In the genomic region with DNA sequence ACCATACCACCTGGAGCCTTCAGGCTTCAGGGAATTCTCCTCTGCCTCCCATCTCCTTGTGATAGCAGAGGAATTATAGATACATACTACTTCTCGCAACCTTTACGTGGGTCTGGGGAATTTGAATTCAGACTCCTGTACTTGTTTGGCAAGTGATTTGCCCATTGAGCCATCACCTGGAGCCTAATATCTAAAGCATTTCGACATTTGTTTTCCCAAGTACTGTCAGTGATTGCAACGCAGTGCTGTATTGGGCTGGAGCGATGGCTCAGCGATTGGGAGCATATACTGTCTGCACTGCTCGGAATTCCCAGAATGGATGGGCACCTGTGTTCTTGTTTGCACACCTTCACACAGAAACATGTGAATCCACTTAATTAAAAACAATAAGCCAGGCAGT, we compare ENCODE assay signal across 23 mouse cellular contexts.
DNase-seq lines count a peak whose midpoint lies in the region; ATAC-seq and TF ChIP-seq lines count a peak whose summit lies in the region.
"Had no signal": no experiment of that assay in that cellular context is flagged by ENCODE, and none has a peak within 500 bp of the region (broad histone marks: within the 10 kb centered on the region; RNA-seq: fewer than 3 reads in every experiment).

No protein-coding gene starts in this region.

- H3K4me2 ChIP-seq in heart, embryonic 12.5 days: no peak overlapping the region
- H3K4me2 ChIP-seq in midbrain, postnatal 0 days (ENCODE audit: low read depth, low read length, poor library complexity, severe bottlenecking): no peak overlapping the region
- no peak overlapping the region for H3K4me2 ChIP-seq in midbrain, embryonic 16.5 days (ENCODE audit: low read length)
- H3K4me2 ChIP-seq: embryonic facial prominence, embryonic 13.5 days; embryonic facial prominence, embryonic 15.5 days; forebrain, embryonic 13.5 days; forebrain, embryonic 15.5 days had no signal

- no peak for TF ChIP-seq POLR2A in cerebellum, adult 2 months (IDR thresholded peaks at IDR 0.05; ENCODE audit: borderline replicate concordance, insufficient read depth, low read length)

- H3K36me3 ChIP-seq in heart, embryonic 12.5 days: no peaks in the 10 kb centered on the region
- H3K36me3 ChIP-seq in midbrain, postnatal 0 days (ENCODE audit: insufficient read depth, low read length): no peaks in the 10 kb centered on the region
- H3K36me3 ChIP-seq in midbrain, embryonic 16.5 days (ENCODE audit: control insufficient read depth, insufficient read depth, low read length): no peaks in the 10 kb centered on the region
- peaks cover 11% of the 10 kb centered on the region; the same call in 1 of the 2 replicates for H3K36me3 ChIP-seq in ES-E14 (ENCODE audit: control insufficient read depth, insufficient read depth, low read length, poor library complexity, severe bottlenecking)
- H3K36me3 ChIP-seq: embryonic facial prominence, embryonic 13.5 days; embryonic facial prominence, embryonic 15.5 days; forebrain, embryonic 15.5 days had no signal

- H3K27me3 ChIP-seq in heart, embryonic 12.5 days (replicated peaks): no peaks in the 10 kb centered on the region
- no peaks in the 10 kb centered on the region for H3K27me3 ChIP-seq in midbrain, postnatal 0 days (ENCODE audit: insufficient read depth, low read length)
- H3K27me3 ChIP-seq in midbrain, embryonic 16.5 days (ENCODE audit: control insufficient read depth, insufficient read depth, low read depth, low read length): no peaks in the 10 kb centered on the region
- H3K27me3 ChIP-seq in cerebellum, adult 2 months (ENCODE audit: control insufficient read depth, insufficient read depth, low read length): no peaks in the 10 kb centered on the region
- H3K27me3 ChIP-seq: CH12.LX; embryonic facial prominence, embryonic 13.5 days; embryonic facial prominence, embryonic 15.5 days; forebrain, embryonic 13.5 days; forebrain, embryonic 15.5 days had no signal

- no peak overlapping the region for H3K27ac ChIP-seq in heart, embryonic 12.5 days (ENCODE audit: poor library complexity, severe bottlenecking)
- H3K27ac ChIP-seq in midbrain, postnatal 0 days (ENCODE audit: low read depth, low read length): no peak overlapping the region
- H3K27ac ChIP-seq in midbrain, embryonic 16.5 days (ENCODE audit: low read length): no peak overlapping the region
- H3K27ac ChIP-seq in ES-E14 (ENCODE audit: insufficient read depth, low read depth, low read length, poor library complexity, severe bottlenecking): peak overlapping the region; percentile 100
- H3K27ac ChIP-seq in cerebellum, adult 2 months (ENCODE audit: insufficient read depth, low read length): no peak overlapping the region
- H3K27ac ChIP-seq: embryonic facial prominence, embryonic 13.5 days; embryonic facial prominence, embryonic 15.5 days; forebrain, embryonic 13.5 days; forebrain, embryonic 15.5 days had no signal

- in situ Hi-C loops in ES-E14 (cut with MboI; ENCODE audit: low sequenced_read_pairs in 2 of 2, unreplicated experiment in 2 of 2): no loop called here

- H3K4me3 ChIP-seq in heart, embryonic 12.5 days: no peak overlapping the region
- no peak overlapping the region for H3K4me3 ChIP-seq in midbrain, postnatal 0 days (ENCODE audit: low read depth, low read length)
- no peak overlapping the region for H3K4me3 ChIP-seq in midbrain, embryonic 16.5 days (ENCODE audit: low read depth, low read length)
- H3K4me3 ChIP-seq in ES-E14 (ENCODE audit: insufficient read depth in 1 of 2, low read depth in 1 of 2, low read length in 2 of 2, poor library complexity in 1 of 2, severe bottlenecking in 1 of 2): peak overlapping the region; percentile 41 to 67
- no peak overlapping the region for H3K4me3 ChIP-seq in cerebellum, adult 2 months (replicated peaks; ENCODE audit: insufficient read depth, low read depth, low read length)
- H3K4me3 ChIP-seq: embryonic facial prominence, embryonic 13.5 days; embryonic facial prominence, embryonic 15.5 days; erythroblast, embryonic 14.5 days; forebrain, embryonic 13.5 days; forebrain, embryonic 15.5 days had no signal

- TF ChIP-seq CTCF in midbrain, postnatal 0 days (IDR thresholded peaks at IDR 0.05): no peak
- TF ChIP-seq CTCF in cerebellum, adult 2 months (IDR thresholded peaks at IDR 0.05; ENCODE audit: borderline replicate concordance, insufficient read depth, low read depth, low read length): no peak

- no peak for ATAC-seq in heart, embryonic 12.5 days (ENCODE audit: insufficient number of reproducible peaks, low FRiP score)
- ATAC-seq in midbrain, postnatal 0 days (ENCODE audit: low FRiP score): 0 out of 2 replicates have a peak, but pooled peaks have one; percentile 47
- no peak for ATAC-seq in midbrain, embryonic 16.5 days
- ATAC-seq: CD4-positive, CD25-positive, alpha-beta regulatory T cell, adult 4 months had no signal

- H3K9ac ChIP-seq in heart, embryonic 12.5 days: no peak overlapping the region
- H3K9ac ChIP-seq in midbrain, postnatal 0 days (replicated peaks; ENCODE audit: low read length, poor library complexity, severe bottlenecking): no peak overlapping the region
- H3K9ac ChIP-seq in midbrain, embryonic 16.5 days (ENCODE audit: low read depth, low read length): no peak overlapping the region
- peak overlapping the region; percentile 83 for H3K9ac ChIP-seq in ES-E14 (ENCODE audit: insufficient read depth, low read depth, low read length, poor library complexity, severe bottlenecking)
- H3K9ac ChIP-seq: embryonic facial prominence, embryonic 13.5 days; embryonic facial prominence, embryonic 15.5 days; forebrain, embryonic 13.5 days; forebrain, embryonic 15.5 days; forebrain, postnatal 0 days had no signal

- DNase-seq in heart, adult 11 months: peak; percentile 41
- DNase-seq in midbrain, postnatal 0 days (ENCODE audit: low spot score): no peak
- DNase-seq in ES-E14 (ENCODE audit: low read depth, low spot score): no peak
- DNase-seq in cerebellum, adult 2 months: no peak
- no peak for DNase-seq in embryo, embryonic 10 days (ENCODE audit: low spot score)
- DNase-seq: adrenal gland, adult 2 months; adrenal gland, postnatal 10 days; adrenal gland, postnatal 25 days; B cell, adult 2 months; cerebellum, adult 11 months; cerebellum, adult 18-20 months; cerebellum, adult 9-10 months; embryo, embryonic 11 days; forebrain, postnatal 0 days had no signal

- 88% methylated on average over 7 of the region's 7 CpGs for WGBS in heart, embryonic 12.5 days
- WGBS in midbrain, postnatal 0 days: 95% methylated on average over 7 of the region's 7 CpGs
- WGBS in midbrain, embryonic 16.5 days: 94% methylated on average over 7 of the region's 7 CpGs
- WGBS in cerebellum, adult 2 months: 97% methylated on average over 7 of the region's 7 CpGs

- no peaks in the 10 kb centered on the region for H3K9me3 ChIP-seq in heart, embryonic 12.5 days (replicated peaks)
- H3K9me3 ChIP-seq in midbrain, postnatal 0 days (ENCODE audit: low read length): no peaks in the 10 kb centered on the region
- H3K9me3 ChIP-seq in midbrain, embryonic 16.5 days (replicated peaks; ENCODE audit: control insufficient read depth, low read length, poor library complexity, severe bottlenecking): no peaks in the 10 kb centered on the region
- no peaks in the 10 kb centered on the region for H3K9me3 ChIP-seq in ES-E14 (ENCODE audit: control insufficient read depth, insufficient read depth, low read depth, low read length)
- H3K9me3 ChIP-seq: embryonic facial prominence, embryonic 13.5 days; embryonic facial prominence, embryonic 15.5 days; forebrain, embryonic 13.5 days; forebrain, embryonic 15.5 days had no signal

- no peaks in the 10 kb centered on the region for H3K4me1 ChIP-seq in heart, embryonic 12.5 days (replicated peaks)
- no peaks in the 10 kb centered on the region for H3K4me1 ChIP-seq in midbrain, postnatal 0 days (ENCODE audit: insufficient read depth, low read length)
- no peaks in the 10 kb centered on the region for H3K4me1 ChIP-seq in midbrain, embryonic 16.5 days (ENCODE audit: control insufficient read depth, insufficient read depth, low read length)
- peaks cover 9 to 15% of the 10 kb centered on the region in 2 experiments for H3K4me1 ChIP-seq in ES-E14 (ENCODE audit: control insufficient read depth in 2 of 2, insufficient read depth in 2 of 2, low read length in 2 of 2, poor library complexity in 1 of 2)
- H3K4me1 ChIP-seq in cerebellum, adult 2 months (ENCODE audit: control insufficient read depth, insufficient read depth, low read length): no peaks in the 10 kb centered on the region
- H3K4me1 ChIP-seq: embryonic facial prominence, embryonic 15.5 days; forebrain, embryonic 13.5 days had no signal

TF ChIP-seq in ES-E14, 5 proteins besides CTCF, POLR2A, EP300 and RAD21:
- no peak for TF ChIP-seq MAFK (IDR thresholded peaks at IDR 0.05; ENCODE audit: insufficient read depth, low read depth, low read length)
- TF ChIP-seq ZNF384 (IDR thresholded peaks at IDR 0.05; ENCODE audit: low read depth, low read length): no peak
- TF ChIP-seq HCFC1 (IDR thresholded peaks at IDR 0.05; ENCODE audit: borderline replicate concordance, insufficient read depth, low read length): no peak
- TF ChIP-seq CHD2 (IDR thresholded peaks at IDR 0.05; ENCODE audit: low read depth, low read length): no peak
- TF ChIP-seq ZC3H11A (IDR thresholded peaks at IDR 0.05; ENCODE audit: borderline replicate concordance, low read depth, low read length): no peak

Comparison
In these comparisons a context has a peak if more than half of its experiments do, and no peak if none do; other contexts are left out.
1. H3K4me3 ChIP-seq: peak in ES-E14 (2 of 2); none in heart, embryonic 12.5 days (single experiment), midbrain, postnatal 0 days (single experiment), midbrain, embryonic 16.5 days (single experiment) and cerebellum, adult 2 months (single experiment).